Mouse (Mus musculus) liver, postnatal 0 days (tissue): ENCODE results near the gene Fbxl19.

Source experiments
- CTCF ChIP-seq: sonication (generic); IDR thresholded peaks from 2 replicates; pipeline ENCODE4 v1.5.1; 2016; ENCODE audit warnings: antibody characterized with exemption, low read depth
- EP300 ChIP-seq: IDR thresholded peaks from 2 replicates; pipeline ENCODE4 v1.6.1; 2016; ENCODE audit warnings: antibody characterized with exemption, low read depth, mild to moderate bottlenecking

GRCm38 (mm10) chr7:127776878-127777473 lies 32.6 kb downstream of the Fbxl19 start:
- TF ChIP-seq CTCF (no peak), EP300 (0 out of 2 replicates have a peak, but pooled peaks have one; percentile 44)
